Mouse (Mus musculus): Measurements from ENCODE around the gene Hnrnpl. TPM values are rescaled to one million over a fixed set of nuclear protein-coding genes. Genes with fewer than 3 reads are reported as not detected.

The Hnrnpl gene
- polyA plus RNA-seq, 2 experiments = 83.1 to 138 TPM

- peaks cover 20 to 27% of the 10 kb centered on the region in 2 experiments for H3K4me1 ChIP-seq (replicated peaks; ENCODE audit: control insufficient read depth in 2 of 2, insufficient read depth in 2 of 2, low read length in 1 of 2)
- H3K9me3 ChIP-seq (ENCODE audit: control insufficient read depth, low read length) = no peaks in the 10 kb centered on the region
- no peaks in the 10 kb centered on the region for H3K36me3 ChIP-seq (replicated peaks; ENCODE audit: control insufficient read depth, insufficient read depth, low read depth)
- no peak overlapping the region for H3K27ac ChIP-seq
- TF ChIP-seq CTCF (IDR thresholded peaks at IDR 0.05; ENCODE audit: low read depth) (no peak), EP300 (IDR thresholded peaks at IDR 0.05; ENCODE audit: low read depth) (no peak)
- H3K4me3 ChIP-seq (ENCODE audit: insufficient read depth in 1 of 2, low read depth in 2 of 2, low read length in 2 of 2) = no peak overlapping the region
- H3K9ac ChIP-seq (replicated peaks) = no peak overlapping the region
- no peak for DNase-seq (ENCODE audit: low read depth in 3 of 3, low spot score in 3 of 3)
- no peak for ATAC-seq (ENCODE audit: insufficient read depth)
- no peaks in the 10 kb centered on the region for H3K27me3 ChIP-seq (ENCODE audit: control insufficient read depth, insufficient read depth, low read length)
- no peak overlapping the region for H3K4me2 ChIP-seq (ENCODE audit: low read depth)
- WGBS (ENCODE audit: insufficient replicate concordance) = 51% methylated on average over 10 of the region's 10 CpGs
These were observed 6.3 kb upstream of the Hnrnpl start for GRCm38 (mm10) chr7:28801901-28802670.

GRCm38 (mm10) chr7:28802846-28803588, 5.3 kb upstream of the Hnrnpl start:
- Histone ChIP-seq H3K27ac (peak overlapping the region; percentile 0), H3K4me2 (ENCODE audit: low read depth) (peak overlapping the region; percentile 25), H3K36me3 (replicated peaks; ENCODE audit: control insufficient read depth, insufficient read depth, low read depth) (no peaks in the 10 kb centered on the region), H3K9me3 (ENCODE audit: control insufficient read depth, low read length) (no peaks in the 10 kb centered on the region), H3K4me3 (ENCODE audit: insufficient read depth in 1 of 2, low read depth in 2 of 2, low read length in 2 of 2) (no peak overlapping the region), H3K27me3 (ENCODE audit: control insufficient read depth, insufficient read depth, low read length) (no peaks in the 10 kb centered on the region), H3K9ac (replicated peaks) (no peak overlapping the region), H3K4me1 (replicated peaks; ENCODE audit: control insufficient read depth in 2 of 2, insufficient read depth in 2 of 2, low read length in 1 of 2) (peaks cover 25 to 32% of the 10 kb centered on the region in 2 experiments)
- ATAC-seq (ENCODE audit: insufficient read depth) (peak; percentile 47; the same call in 1 of the 2 replicates), DNase-seq (ENCODE audit: low read depth in 3 of 3, low spot score in 3 of 3) (no peak)
- WGBS (ENCODE audit: insufficient replicate concordance) = 11% methylated on average over 10 of the region's 10 CpGs
- TF ChIP-seq CTCF (IDR thresholded peaks at IDR 0.05; ENCODE audit: low read depth) = no peak
- TF ChIP-seq EP300 (IDR thresholded peaks at IDR 0.05; ENCODE audit: low read depth) = no peak

- WGBS (ENCODE audit: insufficient replicate concordance) = 26% methylated on average over 4 of the region's 4 CpGs
- Histone ChIP-seq H3K27ac (peak overlapping the region; percentile 0), H3K27me3 (ENCODE audit: control insufficient read depth, insufficient read depth, low read length) (no peaks in the 10 kb centered on the region), H3K4me3 (ENCODE audit: insufficient read depth in 1 of 2, low read depth in 2 of 2, low read length in 2 of 2) (no peak overlapping the region), H3K9ac (replicated peaks) (no peak overlapping the region), H3K4me1 (replicated peaks; ENCODE audit: control insufficient read depth in 2 of 2, insufficient read depth in 2 of 2, low read length in 1 of 2) (peaks cover 28 to 37% of the 10 kb centered on the region in 2 experiments), H3K9me3 (ENCODE audit: control insufficient read depth, low read length) (no peaks in the 10 kb centered on the region), H3K4me2 (ENCODE audit: low read depth) (no peak overlapping the region), H3K36me3 (replicated peaks; ENCODE audit: control insufficient read depth, insufficient read depth, low read depth) (no peaks in the 10 kb centered on the region)
- ATAC-seq (ENCODE audit: insufficient read depth) (no peak), DNase-seq (ENCODE audit: low read depth in 3 of 3, low spot score in 3 of 3) (no peak)
- TF ChIP-seq EP300 (IDR thresholded peaks at IDR 0.05; ENCODE audit: low read depth) (no peak), CTCF (IDR thresholded peaks at IDR 0.05; ENCODE audit: low read depth) (no peak)
These were observed 4.6 kb upstream of the Hnrnpl start for GRCm38 (mm10) chr7:28803756-28804155.

- Histone ChIP-seq H3K27ac (no peak overlapping the region), H3K9ac (replicated peaks) (no peak overlapping the region), H3K36me3 (replicated peaks; ENCODE audit: control insufficient read depth, insufficient read depth, low read depth) (peaks cover under 1% of the 10 kb centered on the region), H3K27me3 (ENCODE audit: control insufficient read depth, insufficient read depth, low read length) (no peaks in the 10 kb centered on the region), H3K9me3 (ENCODE audit: control insufficient read depth, low read length) (no peaks in the 10 kb centered on the region), H3K4me1 (replicated peaks; ENCODE audit: control insufficient read depth in 2 of 2, insufficient read depth in 2 of 2, low read length in 1 of 2) (peaks cover 26 to 33% of the 10 kb centered on the region in 2 experiments), H3K4me2 (ENCODE audit: low read depth) (no peak overlapping the region), H3K4me3 (ENCODE audit: insufficient read depth in 1 of 2, low read depth in 2 of 2, low read length in 2 of 2) (no peak overlapping the region)
- 56% methylated on average over 4 of the region's 4 CpGs for WGBS (ENCODE audit: insufficient replicate concordance)
- no peak for DNase-seq (ENCODE audit: low read depth in 3 of 3, low spot score in 3 of 3)
- ATAC-seq (ENCODE audit: insufficient read depth) = no peak
- TF ChIP-seq CTCF (IDR thresholded peaks at IDR 0.05; ENCODE audit: low read depth) (peak; percentile 43), EP300 (IDR thresholded peaks at IDR 0.05; ENCODE audit: low read depth) (no peak)
These were observed 1.5 kb upstream of the Hnrnpl start for GRCm38 (mm10) chr7:28806869-28807268.

GRCm38 (mm10) chr7:28807641-28808220, 610 bp upstream of the Hnrnpl start:
- Histone ChIP-seq H3K9ac (replicated peaks) (peak overlapping the region; percentile 76), H3K27ac (peak overlapping the region; percentile 80), H3K4me1 (replicated peaks; ENCODE audit: control insufficient read depth in 2 of 2, insufficient read depth in 2 of 2, low read length in 1 of 2) (peaks cover 26 to 32% of the 10 kb centered on the region in 2 experiments), H3K27me3 (ENCODE audit: control insufficient read depth, insufficient read depth, low read length) (no peaks in the 10 kb centered on the region), H3K4me3 (ENCODE audit: insufficient read depth in 1 of 2, low read depth in 2 of 2, low read length in 2 of 2) (peak overlapping the region in 1 of 2 experiments; percentile 67; a peak in 2 of 4 replicates), H3K4me2 (ENCODE audit: low read depth) (peak overlapping the region; percentile 96), H3K9me3 (ENCODE audit: control insufficient read depth, low read length) (no peaks in the 10 kb centered on the region), H3K36me3 (replicated peaks; ENCODE audit: control insufficient read depth, insufficient read depth, low read depth) (peaks cover 9% of the 10 kb centered on the region)
- ATAC-seq (ENCODE audit: insufficient read depth) (no peak), DNase-seq (ENCODE audit: low read depth in 3 of 3, low spot score in 3 of 3) (no peak)
- 53% methylated on average over 6 of the region's 8 CpGs for WGBS (ENCODE audit: insufficient replicate concordance)
- TF ChIP-seq CTCF (IDR thresholded peaks at IDR 0.05; ENCODE audit: low read depth) = no peak
- no peak for TF ChIP-seq EP300 (IDR thresholded peaks at IDR 0.05; ENCODE audit: low read depth)
